Mouse (Mus musculus) liver, embryonic 11.5 days (tissue): ENCODE data around the gene Xndc1. TPM values are rescaled to one million over a fixed set of nuclear protein-coding genes. Genes with fewer than 3 reads are reported as not detected.

Source experiments
- ATAC-seq: fragments of 200-750 bp; cut with Nextera tagmentation; replicated peaks from 2 replicates; pipeline ENCODE4 v1.8.0; 2017; ENCODE audit warnings: moderate number of reproducible peaks, mild to moderate bottlenecking, moderate TSS enrichment, moderate library complexity; ENCODE audit not compliant: low FRiP score
- DNase-seq: peaks from one replicate; pipeline ENCODE4 v3.0.0-alpha.2; 2017; ENCODE audit warnings: low spot score
- H3K27ac ChIP-seq: fragments of 300-500 bp; sonication (generic); 2 replicates; pipeline ENCODE4 v1.5.1; 2014; ENCODE audit warnings: mild to moderate bottlenecking, low read depth, low read length, control low read depth
- H3K27me3 ChIP-seq: fragments of 300-500 bp; sonication (generic); replicated peaks from 2 replicates; pipeline ENCODE4 v1.6.1; 2014; ENCODE audit warnings: low read length, mixed read lengths; ENCODE audit not compliant: control insufficient read depth, insufficient read depth
- H3K36me3 ChIP-seq: fragments of 300-500 bp; sonication (generic); 2 replicates; pipeline ENCODE4 v1.6.1; 2014; ENCODE audit warnings: mild to moderate bottlenecking, low read length, moderate library complexity, mixed read lengths; ENCODE audit not compliant: control insufficient read depth, insufficient read depth
- H3K4me1 ChIP-seq: fragments of 300-500 bp; sonication (generic); replicated peaks from 2 replicates; pipeline ENCODE4 v1.6.1; 2014; ENCODE audit warnings: low read length, mixed read lengths; ENCODE audit not compliant: control insufficient read depth, insufficient read depth
- H3K4me2 ChIP-seq: fragments of 300-500 bp; sonication (generic); 2 replicates; pipeline ENCODE4 v1.6.1; 2014; ENCODE audit warnings: mild to moderate bottlenecking, control low read depth, moderate library complexity
- H3K4me3 ChIP-seq: fragments of 300-500 bp; sonication (generic); 2 replicates; pipeline ENCODE4 v1.5.1; 2014; ENCODE audit warnings: low read depth, low read length, control low read depth
- H3K9ac ChIP-seq: fragments of 300-500 bp; sonication (generic); 2 replicates; pipeline ENCODE4 v1.6.1; 2014; ENCODE audit warnings: low read depth, low read length, control low read depth
- H3K9me3 ChIP-seq: fragments of 300-500 bp; sonication (generic); 2 replicates; pipeline ENCODE4 v1.6.1; 2016; ENCODE audit warnings: low read length, inconsistent platforms, mixed read lengths; ENCODE audit not compliant: control insufficient read depth
- WGBS: fragments of 180-500 bp; shearing (Covaris S2); extraction: QIAGEN DNeasy Blood & Tissue Kit; methylation state at CpG from one replicate; pipeline ENCODE4 v1.1.7; 2014; 5-methylcytosine and 5-hydroxymethylcytosine counted together
- polyA plus RNA-seq: library from polyadenylated mRNA; unstranded; fragments of >200 nt; fragmentation: Nextera tagmentation; extraction: Ambion mirVana; gene quantifications from 2 replicates; pipeline ENCODE4 v1.2.1, GENCODE M21; 2014

Xndc1 gene
- polyA plus RNA-seq, 1 experiment from 2014 or later = 24.6 TPM

DNA sequence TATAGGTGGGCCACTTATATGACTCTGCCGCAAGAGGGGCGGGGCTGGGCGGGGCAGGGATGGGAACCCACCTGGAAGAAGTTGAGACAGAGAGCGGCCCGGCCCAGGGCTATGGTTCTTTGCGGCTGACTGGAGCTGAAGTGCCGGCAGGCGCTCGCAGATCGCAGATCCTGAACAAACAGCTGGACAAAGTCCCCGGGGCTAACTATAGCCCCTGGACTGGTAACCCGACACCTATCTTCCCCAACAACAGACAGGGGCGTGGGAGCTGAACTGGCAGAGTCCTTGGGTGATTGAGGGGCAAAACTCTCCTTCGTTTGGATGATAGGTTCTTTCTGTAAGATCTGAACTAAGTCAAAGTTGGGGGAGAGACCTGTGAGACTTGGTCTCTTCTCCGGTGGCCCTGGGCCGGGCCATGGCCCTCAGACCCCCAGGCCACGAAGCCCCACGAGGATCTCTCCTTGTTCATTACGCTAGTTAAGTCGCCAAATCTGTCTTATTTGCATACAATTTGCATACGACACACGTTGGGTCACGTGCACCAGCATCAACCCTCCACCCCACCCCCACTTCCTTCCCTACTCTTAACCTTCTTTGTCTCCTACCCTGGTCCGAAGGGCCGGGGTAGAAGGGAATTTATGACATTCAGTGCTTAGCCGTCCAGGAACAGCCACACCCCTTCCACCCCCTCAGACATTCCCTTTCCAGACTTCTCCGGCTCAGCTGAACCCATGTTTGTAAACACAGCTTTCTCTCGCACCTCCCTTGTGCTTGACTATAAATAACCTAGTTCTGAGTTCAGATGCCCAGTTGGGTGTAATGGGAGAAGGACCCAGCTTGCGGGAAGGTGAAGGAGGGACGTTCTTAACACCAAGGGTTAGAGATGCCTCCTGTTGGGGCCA, 34.7 kb downstream of the Xndc1 start:
- H3K4me2 ChIP-seq = peak overlapping the region; percentile 54
- DNase-seq = peak; percentile 54
- WGBS = 7% methylated on average over 30 of the region's 30 CpGs
- H3K36me3 ChIP-seq = no peaks in the 10 kb centered on the region
- peak; percentile 46 for ATAC-seq
- peak overlapping the region; percentile 27 for H3K4me3 ChIP-seq
- H3K27me3 ChIP-seq = peaks cover 8% of the 10 kb centered on the region
- peaks cover 14% of the 10 kb centered on the region; the same call in 1 of the 2 replicates for H3K4me1 ChIP-seq
- H3K9me3 ChIP-seq = no peaks in the 10 kb centered on the region
- H3K9ac ChIP-seq = 0 out of 2 replicates have a peak overlapping the region, but pooled peaks have one; percentile 11
- H3K27ac ChIP-seq = no peak overlapping the region

DNA sequence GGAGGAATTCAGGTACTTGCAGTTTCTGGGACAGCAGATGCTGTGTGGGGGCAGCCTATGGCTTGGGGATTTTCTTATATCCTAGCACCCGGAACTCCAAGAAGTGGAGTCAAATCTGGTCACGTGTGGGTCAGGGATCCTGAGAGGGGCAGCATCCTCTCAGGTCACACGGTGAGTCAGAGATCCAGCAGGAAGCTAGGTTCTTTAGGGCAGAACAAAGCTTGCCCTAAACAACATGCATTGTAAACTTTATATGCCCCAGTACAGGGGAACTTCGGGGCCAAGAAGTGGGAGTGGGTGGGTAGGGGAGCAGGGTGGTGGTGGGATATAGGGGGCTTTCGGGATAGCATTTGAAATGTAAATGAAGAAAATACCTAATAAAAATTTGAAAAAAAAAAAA, 35.6 kb downstream of the Xndc1 start:
- no peak for ATAC-seq
- Histone ChIP-seq H3K9ac (no peak overlapping the region), H3K27me3 (peaks cover 8% of the 10 kb centered on the region), H3K9me3 (no peaks in the 10 kb centered on the region), H3K4me2 (no peak overlapping the region), H3K36me3 (no peaks in the 10 kb centered on the region), H3K27ac (no peak overlapping the region), H3K4me3 (no peak overlapping the region), H3K4me1 (peaks cover 14% of the 10 kb centered on the region; the same call in 1 of the 2 replicates)
- 67% methylated on average over 5 of the region's 5 CpGs for WGBS
- DNase-seq = no peak

DNA sequence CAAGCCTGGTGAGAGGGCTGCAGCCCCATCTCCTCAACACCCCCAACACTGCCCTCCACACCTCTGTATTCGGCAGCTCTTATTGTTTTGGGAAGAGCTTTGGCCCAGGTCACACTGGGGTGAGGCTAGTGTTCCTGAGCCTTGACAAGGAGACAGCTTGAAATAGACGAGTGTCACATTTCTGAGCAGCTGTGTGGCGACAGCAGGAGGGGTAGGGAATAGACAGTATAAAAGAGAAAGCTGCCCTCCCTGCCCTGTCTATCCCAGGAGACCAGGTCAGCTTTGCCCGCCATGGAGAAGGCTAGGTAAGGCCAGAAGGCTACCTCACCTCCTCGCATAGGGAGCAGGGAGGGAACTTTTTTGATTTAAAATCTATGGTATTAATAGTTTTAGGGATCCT, 36.2 kb downstream of the Xndc1 start, which contains the start of gene Art1:
TSS of gene Art1 (plus strand) at position 257 of the 400 bp plus-strand sequence.
- peaks cover 8% of the 10 kb centered on the region for H3K27me3 ChIP-seq
- no peaks in the 10 kb centered on the region for H3K36me3 ChIP-seq
- DNase-seq (no peak), ATAC-seq (no peak)
- H3K27ac ChIP-seq = no peak within 1 kb of the TSS
- peaks cover 14% of the 10 kb centered on the region; the same call in 1 of the 2 replicates for H3K4me1 ChIP-seq
- H3K4me2 ChIP-seq = no peak within 1 kb of the TSS; the same call in 1 of the 2 replicates
- H3K4me3 ChIP-seq = no peak within 1 kb of the TSS
- H3K9me3 ChIP-seq = no peaks in the 10 kb centered on the region
- no peak within 1 kb of the TSS for H3K9ac ChIP-seq
- 61% methylated on average over 5 of the region's 5 CpGs for WGBS

DNA sequence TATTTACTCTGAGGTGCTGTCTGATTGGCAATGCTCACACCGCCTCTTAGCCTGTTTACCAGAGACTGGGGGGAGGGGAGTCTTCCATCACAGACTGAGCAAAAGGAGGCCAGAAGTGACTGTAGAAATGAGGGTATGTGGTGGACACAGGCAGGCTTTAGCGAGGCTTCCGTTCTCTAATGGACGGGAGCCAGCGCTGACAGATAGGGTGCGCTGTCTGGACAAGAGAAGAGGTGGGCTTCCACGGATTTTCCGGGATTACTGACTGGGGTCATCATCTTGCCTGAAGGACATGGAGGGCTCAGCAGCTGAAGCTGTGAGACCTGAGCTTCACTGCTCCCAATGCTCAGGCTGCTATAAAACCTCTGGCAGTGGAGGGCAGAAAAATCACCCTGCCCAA, 36.9 kb downstream of the Xndc1 start:
- Histone ChIP-seq H3K27me3 (peaks cover 8% of the 10 kb centered on the region), H3K9me3 (no peaks in the 10 kb centered on the region), H3K4me3 (no peak overlapping the region), H3K36me3 (no peaks in the 10 kb centered on the region), H3K9ac (no peak overlapping the region), H3K4me1 (peaks cover 18% of the 10 kb centered on the region), H3K27ac (no peak overlapping the region), H3K4me2 (no peak overlapping the region)
- 51% methylated on average over 8 of the region's 8 CpGs for WGBS
- no peak for DNase-seq
- ATAC-seq = no peak

DNA sequence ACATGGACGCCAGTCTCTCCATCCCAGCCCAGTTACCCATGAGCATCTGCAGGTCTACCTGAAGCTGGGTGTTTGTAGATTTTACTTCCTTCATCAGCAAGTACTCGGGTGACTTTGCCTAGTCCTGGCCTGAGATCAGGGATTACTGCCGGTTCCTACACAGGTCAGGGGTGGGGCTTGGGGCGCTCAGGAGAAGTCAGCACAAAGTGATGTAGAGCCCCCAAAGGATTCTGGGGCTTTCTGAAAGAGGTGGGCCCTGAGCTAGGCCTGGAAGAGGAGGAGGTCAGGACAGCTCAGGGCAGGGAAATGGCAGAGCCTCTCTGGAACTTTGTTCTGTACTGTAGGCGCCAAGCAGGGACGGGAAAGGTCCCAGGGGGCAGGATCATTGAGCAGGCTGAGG, 37.4 kb downstream of the Xndc1 start:
- ATAC-seq (peak; percentile 22; the same call in 1 of the 2 replicates), DNase-seq (no peak)
- Histone ChIP-seq H3K27ac (no peak overlapping the region), H3K9me3 (no peaks in the 10 kb centered on the region), H3K4me1 (peaks cover 18% of the 10 kb centered on the region), H3K4me3 (no peak overlapping the region), H3K4me2 (no peak overlapping the region), H3K36me3 (no peaks in the 10 kb centered on the region), H3K27me3 (peaks cover 8% of the 10 kb centered on the region), H3K9ac (no peak overlapping the region)
- 51% methylated on average over 6 of the region's 6 CpGs for WGBS

DNA sequence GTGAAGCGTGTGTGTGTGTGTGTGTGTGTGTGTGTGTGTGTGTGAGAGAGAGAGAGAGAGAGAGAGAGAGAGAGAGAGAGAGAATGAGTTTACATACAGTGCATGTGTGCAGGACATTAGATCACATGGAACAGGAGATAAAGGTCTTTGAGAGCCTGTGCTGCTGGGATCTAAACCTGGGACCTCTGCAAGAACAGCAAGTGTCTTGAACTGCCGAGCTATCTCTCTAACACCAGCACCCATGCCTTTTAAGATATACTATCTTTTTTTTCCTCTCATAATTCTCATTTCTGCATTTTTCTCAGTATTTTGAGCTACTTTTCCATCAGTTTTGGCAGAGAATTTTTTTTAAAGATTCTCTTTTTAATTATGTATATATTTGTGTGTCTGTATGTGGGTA, 38.2 kb downstream of the Xndc1 start:
- peaks cover 18% of the 10 kb centered on the region for H3K4me1 ChIP-seq
- ATAC-seq (peak; percentile 79), DNase-seq (no peak)
- H3K9me3 ChIP-seq = no peaks in the 10 kb centered on the region
- no peak overlapping the region for H3K4me2 ChIP-seq
- H3K27me3 ChIP-seq = peaks cover 8% of the 10 kb centered on the region
- H3K4me3 ChIP-seq = no peak overlapping the region
- H3K27ac ChIP-seq = no peak overlapping the region
- H3K36me3 ChIP-seq = no peaks in the 10 kb centered on the region
- H3K9ac ChIP-seq = no peak overlapping the region
- 45% methylated on average over 2 of the region's 2 CpGs for WGBS

GRCm38 (mm10) chr7:102104126-102104525, 38.8 kb downstream of the Xndc1 start:
- H3K27me3 ChIP-seq = peaks cover 3% of the 10 kb centered on the region; the same call in 1 of the 2 replicates
- H3K9ac ChIP-seq = no peak overlapping the region
- DNase-seq = no peak
- no peak overlapping the region for H3K27ac ChIP-seq
- WGBS = 63% methylated on average over 5 of the region's 5 CpGs
- H3K4me3 ChIP-seq = no peak overlapping the region
- H3K9me3 ChIP-seq = no peaks in the 10 kb centered on the region
- peaks cover 18% of the 10 kb centered on the region for H3K4me1 ChIP-seq
- H3K36me3 ChIP-seq = no peaks in the 10 kb centered on the region
- no peak for ATAC-seq
- no peak overlapping the region for H3K4me2 ChIP-seq

DNA sequence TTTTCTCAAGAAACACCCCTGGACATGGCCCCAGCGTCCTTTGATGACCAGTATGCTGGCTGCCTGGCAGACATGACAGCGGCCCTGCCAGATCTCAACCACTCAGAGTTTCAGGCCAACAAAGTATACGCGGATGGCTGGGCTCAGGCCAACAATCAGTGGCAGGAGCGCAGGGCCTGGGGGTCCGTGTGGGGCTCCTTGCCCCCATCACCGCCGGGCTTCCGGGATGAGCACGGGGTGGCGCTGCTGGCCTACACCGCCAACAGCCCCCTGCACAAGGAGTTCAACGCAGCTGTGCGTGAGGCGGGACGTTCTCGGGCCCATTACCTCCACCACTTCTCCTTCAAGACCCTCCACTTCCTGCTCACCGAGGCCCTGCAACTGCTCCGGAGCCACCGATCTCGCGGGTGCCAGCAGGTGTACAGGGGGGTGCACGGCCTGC, 41.4 kb downstream of the Xndc1 start:
- no peaks in the 10 kb centered on the region for H3K9me3 ChIP-seq
- peak overlapping the region; percentile 34 for H3K4me3 ChIP-seq
- H3K4me2 ChIP-seq = peak overlapping the region; percentile 62
- H3K27me3 ChIP-seq = no peaks in the 10 kb centered on the region
- ATAC-seq (no peak), DNase-seq (no peak)
- H3K9ac ChIP-seq = peak overlapping the region; percentile 44; the same call in 1 of the 2 replicates
- no peak overlapping the region for H3K27ac ChIP-seq
- WGBS = 14% methylated on average over 23 of the region's 23 CpGs
- peaks cover 9% of the 10 kb centered on the region; the same call in 1 of the 2 replicates for H3K4me1 ChIP-seq
- H3K36me3 ChIP-seq = no peaks in the 10 kb centered on the region
